Mouse (Mus musculus) lung, postnatal 0 days (tissue): ENCODE data around the gene Gnl3l.
A peak's percentile ranks its signal among the peaks of the same experiment; 100 is the strongest.

ENCODE experiments used
- CTCF ChIP-seq: IDR thresholded peaks from 2 replicates; pipeline ENCODE4 v1.5.1; 2016; ENCODE audit warnings: antibody characterized with exemption, mild to moderate bottlenecking
- EP300 ChIP-seq: IDR thresholded peaks from 2 replicates; pipeline ENCODE4 v1.6.1; 2016; ENCODE audit warnings: antibody characterized with exemption, mild to moderate bottlenecking, control low read depth

DNA sequence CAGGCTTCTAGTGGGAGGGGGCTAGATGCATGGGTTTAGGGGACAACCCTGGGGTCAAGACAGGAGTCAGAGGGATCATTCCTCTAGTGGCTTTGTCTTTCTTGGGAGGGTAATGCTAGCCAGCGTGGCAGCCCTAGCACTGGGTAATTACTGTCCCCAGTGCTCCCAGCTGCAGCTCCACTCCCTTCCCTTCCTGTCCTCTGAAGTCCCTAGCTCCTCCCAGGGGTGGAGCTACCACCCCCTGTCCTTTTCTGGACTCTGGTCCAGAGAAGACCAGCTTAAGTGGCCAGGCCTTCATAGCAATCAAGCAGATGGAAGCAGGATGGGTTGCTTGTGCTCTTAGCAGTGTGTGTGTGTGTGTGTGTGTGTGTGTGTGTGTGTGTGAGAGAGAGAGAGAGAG is 38.4 kb upstream of the Gnl3l start:
- TF ChIP-seq CTCF (0 out of 2 replicates have a peak, but pooled peaks have one; percentile 9), EP300 (no peak)
